Mouse (Mus musculus) MEL (cell line): ENCODE results near the gene Tnf.

Source experiments
- CHD2 ChIP-seq: IDR thresholded peaks from 2 replicates; pipeline ENCODE4 v1.6.1; 2011; ENCODE audit warnings: low read length, improper control_type of control experiment
- E2F4 ChIP-seq: IDR thresholded peaks from 2 replicates; pipeline ENCODE4 v1.6.1; 2011; ENCODE audit warnings: low read depth, low read length, improper control_type of control experiment, borderline replicate concordance
- GATA1 ChIP-seq: IDR thresholded peaks from 2 replicates; pipeline ENCODE4 v1.6.1; 2011; ENCODE audit warnings: low read depth, low read length, improper control_type of control experiment
- HCFC1 ChIP-seq: IDR thresholded peaks from 2 replicates; pipeline ENCODE4 v1.6.1; 2012; ENCODE audit warnings: low read depth, mild to moderate bottlenecking, inconsistent platforms, low read length, improper control_type of control experiment, moderate library complexity
- MAX ChIP-seq: IDR thresholded peaks from 2 replicates; pipeline ENCODE4 v1.6.1; 2011; ENCODE audit warnings: low read length, improper control_type of control experiment
- TBP ChIP-seq: IDR thresholded peaks from 2 replicates; pipeline ENCODE4 v1.8.0; 2011; ENCODE audit warnings: low read depth, low read length, improper control_type of control experiment
- UBTF ChIP-seq: IDR thresholded peaks from 2 replicates; pipeline ENCODE4 v1.6.1; 2012; ENCODE audit warnings: low read depth, mild to moderate bottlenecking, inconsistent platforms, low read length, improper control_type of control experiment, moderate library complexity, borderline replicate concordance; ENCODE audit not compliant: insufficient read depth
- ZC3H11A ChIP-seq: IDR thresholded peaks from 2 replicates; pipeline ENCODE4 v1.6.1; 2012; ENCODE audit warnings: low read depth, mild to moderate bottlenecking, inconsistent platforms, low read length, improper control_type of control experiment

DNA sequence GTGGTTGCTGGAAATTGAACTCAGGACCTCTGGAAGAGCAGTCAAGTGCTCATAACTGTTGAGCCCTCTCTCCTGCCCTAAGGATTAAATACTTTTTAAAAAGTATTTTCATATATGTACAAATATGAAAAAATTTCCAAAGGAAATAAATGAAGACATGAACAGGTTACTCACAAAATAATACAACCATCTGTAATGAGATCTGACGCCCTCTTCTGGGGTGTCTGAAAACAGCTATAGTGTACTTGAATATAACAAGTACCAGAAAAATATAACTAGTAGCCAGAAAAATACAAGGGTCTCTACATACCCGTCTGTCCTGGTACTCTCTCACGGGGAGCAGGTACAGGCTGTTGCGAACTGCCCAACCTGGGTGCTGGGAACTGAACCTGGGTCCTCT is 22.8 kb upstream of the Tnf start:
- TF ChIP-seq CHD2 (no peak), E2F4 (no peak), UBTF (no peak), MAX (no peak), ZC3H11A (peak; percentile 37), TBP (no peak), GATA1 (no peak), HCFC1 (no peak)
